Mouse (Mus musculus) cerebellum, postnatal 36 days (tissue): ENCODE data around the gene Car11.

ENCODE experiments used
- DNase-seq, 2 experiments: peaks; one replicate each; pipeline ENCODE4 v3.0.0; 2021 to 2022; ENCODE audit warnings: mixed read lengths in 2 of 2

The Car11 gene

GRCm38 (mm10) chr7:45693921-45694591 lies 5.6 kb upstream of the Car11 start, which contains the start of gene Sec1:
Gene Sec1, minus strand, starts transcription at chr7:45694402.
- DNase-seq = no peak

GRCm38 (mm10) chr7:45695098-45695497 lies 4.5 kb upstream of the Car11 start:
- no peak for DNase-seq

GRCm38 (mm10) chr7:45697894-45698293 lies 1.7 kb upstream of the Car11 start:
- DNase-seq = no peak

GRCm38 (mm10) chr7:45700301-45701015 lies 815 bp downstream of the Car11 start:
- peak; percentile 76 to 81 for DNase-seq

GRCm38 (mm10) chr7:45701072-45701471 lies 1.4 kb downstream of the Car11 start:
- no peak for DNase-seq

GRCm38 (mm10) chr7:45701607-45702006 lies 2.0 kb downstream of the Car11 start:
- DNase-seq = peak in 1 of 2 experiments; percentile 22

GRCm38 (mm10) chr7:45702316-45702715 lies 2.7 kb downstream of the Car11 start:
- DNase-seq = no peak

- DNase-seq = no peak
Observed at GRCm38 (mm10) chr7:45702809-45703520, 3.3 kb downstream of the Car11 start.

GRCm38 (mm10) chr7:45703521-45704033 lies 3.9 kb downstream of the Car11 start:
- peak in 1 of 2 experiments; percentile 43 for DNase-seq

- peak; percentile 78 to 88 for DNase-seq
Observed at GRCm38 (mm10) chr7:45704046-45704559, 4.5 kb downstream of the Car11 start.

- DNase-seq = peak; percentile 98 to 99
Observed at GRCm38 (mm10) chr7:45704730-45705442, 5.2 kb downstream of the Car11 start, which contains the start of gene Dbp. Gene Dbp, plus strand, starts transcription at chr7:45705088.

- no peak for DNase-seq
Observed at GRCm38 (mm10) chr7:45705443-45705864, 5.8 kb downstream of the Car11 start.

- peak; percentile 78 to 86 for DNase-seq
Observed at GRCm38 (mm10) chr7:45705873-45706281, 6.2 kb downstream of the Car11 start.

GRCm38 (mm10) chr7:45706721-45707241 lies 7.1 kb downstream of the Car11 start:
- peak; percentile 81 to 91 for DNase-seq

GRCm38 (mm10) chr7:45707375-45707967 lies 7.8 kb downstream of the Car11 start:
- DNase-seq = peak; percentile 97

GRCm38 (mm10) chr7:45708221-45708761 lies 8.6 kb downstream of the Car11 start:
- peak in 1 of 2 experiments; percentile 37 for DNase-seq

- no peak for DNase-seq
Observed at GRCm38 (mm10) chr7:45709036-45709435, 9.4 kb downstream of the Car11 start.

GRCm38 (mm10) chr7:45709677-45710355 lies 10.2 kb downstream of the Car11 start:
- no peak for DNase-seq

GRCm38 (mm10) chr7:45710477-45711191 lies 11.0 kb downstream of the Car11 start:
- DNase-seq = no peak
